Mouse (Mus musculus) embryonic facial prominence, embryonic 10.5 days (tissue): ENCODE data around the gene Krtap31-2. TPM values are rescaled to one million over a fixed set of nuclear protein-coding genes. Genes with fewer than 3 reads are reported as not detected.

Source experiments
- polyA plus RNA-seq: library from polyadenylated mRNA; unstranded; fragments of >200 nt; fragmentation: Nextera tagmentation; extraction: Ambion mirVana; gene quantifications from 2 replicates; pipeline ENCODE4 v1.2.1, GENCODE M21; 2016

The Krtap31-2 gene
- polyA plus RNA-seq, 1 experiment from 2014 or later, result not detected

Other genes with a start within 250 kb of the Krtap31-2 start
- not detected in 2 replicates for gene Gm14190, start 245.6 kb upstream of the Krtap31-2 start, polyA plus RNA-seq
- gene Gm14180, start 202.0 kb upstream of the Krtap31-2 start, polyA plus RNA-seq, result not detected in 2 replicates
- not detected in 2 replicates for gene Gm11595, start 163.4 kb upstream of the Krtap31-2 start, polyA plus RNA-seq
- not detected in 2 replicates for gene Krtap4-8, start 155.6 kb upstream of the Krtap31-2 start, polyA plus RNA-seq
- not detected in 2 replicates for gene Krtap4-9, start 151.1 kb upstream of the Krtap31-2 start, polyA plus RNA-seq
- not detected in 2 replicates for gene Gm11596, start 142.8 kb upstream of the Krtap31-2 start, polyA plus RNA-seq
- not detected in 2 replicates for gene Gm11569, start 137.4 kb upstream of the Krtap31-2 start, polyA plus RNA-seq
- gene Gm11554, start 131.8 kb upstream of the Krtap31-2 start, polyA plus RNA-seq, result not detected in 2 replicates
- gene Krtap4-13, start 126.4 kb upstream of the Krtap31-2 start, polyA plus RNA-seq, result not detected in 2 replicates
- gene Gm11564, start 120.6 kb upstream of the Krtap31-2 start, polyA plus RNA-seq, result not detected in 2 replicates
- not detected in 2 replicates for gene 2300003K06Rik, start 98.2 kb upstream of the Krtap31-2 start, polyA plus RNA-seq
- not detected in 2 replicates for gene Krtap4-16, start 84.7 kb upstream of the Krtap31-2 start, polyA plus RNA-seq
- not detected in 2 replicates for gene Gm11568, start 78.4 kb upstream of the Krtap31-2 start, polyA plus RNA-seq
- not detected in 2 replicates for gene Gm11559, start 71.8 kb upstream of the Krtap31-2 start, polyA plus RNA-seq
- not detected in 2 replicates for gene Krtap9-1, start 62.9 kb upstream of the Krtap31-2 start, polyA plus RNA-seq
- not detected in 2 replicates for gene Gm11567, start 57.1 kb upstream of the Krtap31-2 start, polyA plus RNA-seq
- gene Krtap31-1, start 28.4 kb upstream of the Krtap31-2 start, polyA plus RNA-seq, result not detected in 2 replicates
- not detected in 2 replicates for gene Gm11565, start 21.5 kb upstream of the Krtap31-2 start, polyA plus RNA-seq
- gene Krtap9-5, start 12.2 kb downstream of the Krtap31-2 start, polyA plus RNA-seq, result not detected in 2 replicates
- not detected in 2 replicates for gene Krtap29-1, start 42.8 kb downstream of the Krtap31-2 start, polyA plus RNA-seq
- gene Krtap16-1, start 50.3 kb downstream of the Krtap31-2 start, polyA plus RNA-seq, result not detected in 2 replicates
- not detected in 2 replicates for gene Krtap17-1, start 57.7 kb downstream of the Krtap31-2 start, polyA plus RNA-seq
- not detected in 2 replicates for gene Krt33a, start 79.9 kb downstream of the Krtap31-2 start, polyA plus RNA-seq
- not detected in 2 replicates for gene Krt33b, start 93.6 kb downstream of the Krtap31-2 start, polyA plus RNA-seq
- gene Krt34, start 105.3 kb downstream of the Krtap31-2 start, polyA plus RNA-seq, result not detected in 2 replicates
- gene Krt31, start 114.3 kb downstream of the Krtap31-2 start, polyA plus RNA-seq, result not detected in 2 replicates
- gene Krt32, start 151.9 kb downstream of the Krtap31-2 start, polyA plus RNA-seq, result not detected in 2 replicates
- gene Krt35, start 159.9 kb downstream of the Krtap31-2 start, polyA plus RNA-seq, result not detected in 2 replicates
- 0.09 TPM in 1 of 2 replicates, not detected in the other for gene Krt36, start 169.3 kb downstream of the Krtap31-2 start, polyA plus RNA-seq
- not detected in 2 replicates for gene Krt13, start 185.3 kb downstream of the Krtap31-2 start, polyA plus RNA-seq
- gene Krt15, start 199.6 kb downstream of the Krtap31-2 start, polyA plus RNA-seq, result 2.8 and 8.6 TPM in 2 replicates
- 16.1 and 18.2 TPM in 2 replicates for gene Krt19, start 212.4 kb downstream of the Krtap31-2 start, polyA plus RNA-seq